Mouse (Mus musculus) ES-E14 (cell line): ENCODE measurements around the gene Obox6. TPM values are rescaled to one million over a fixed set of nuclear protein-coding genes. Genes with fewer than 3 reads are reported as not detected.

Experiments used
- DNase-seq: peaks from one replicate; pipeline ENCODE4 v3.0.0-alpha.2; 2013; ENCODE audit warnings: low read depth, low spot score
- H3K27ac ChIP-seq: 2 replicates; pipeline ENCODE4 v1.5.1; 2012; ENCODE audit warnings: low read depth, mild to moderate bottlenecking, low read length, moderate library complexity, mixed read lengths; ENCODE audit not compliant: poor library complexity, insufficient read depth, severe bottlenecking
- H3K36me3 ChIP-seq: 2 replicates; pipeline ENCODE4 v1.6.1; 2012; ENCODE audit warnings: mild to moderate bottlenecking, low read length, moderate library complexity, mixed read lengths; ENCODE audit not compliant: control insufficient read depth, poor library complexity, insufficient read depth, severe bottlenecking
- H3K4me1 ChIP-seq, 2 experiments: fragments of 150-350 bp in 1 of 2; sonication (generic) in 1 of 2; 2 replicates each; pipeline ENCODE4 v1.6.1; 2012; ENCODE audit warnings: low read length in 2 of 2, mild to moderate bottlenecking in 1 of 2, mixed read lengths in 1 of 2; ENCODE audit not compliant: control insufficient read depth in 2 of 2, insufficient read depth in 2 of 2, poor library complexity in 1 of 2
- H3K4me3 ChIP-seq, 2 experiments: fragments of 150-350 bp in 1 of 2; sonication (generic) in 1 of 2; 2 replicates each; pipeline ENCODE4 v1.5.1; 2012; ENCODE audit warnings: low read length in 2 of 2, low read depth in 1 of 2, mild to moderate bottlenecking in 1 of 2, mixed read lengths in 1 of 2; ENCODE audit not compliant: insufficient read depth in 1 of 2, poor library complexity in 1 of 2, severe bottlenecking in 1 of 2
- H3K9ac ChIP-seq: 2 replicates; pipeline ENCODE4 v1.6.1; 2012; ENCODE audit warnings: low read depth, mild to moderate bottlenecking, low read length, mixed read lengths; ENCODE audit not compliant: poor library complexity, insufficient read depth, severe bottlenecking
- H3K9me3 ChIP-seq: fragments of 150-350 bp; sonication (generic); 2 replicates; pipeline ENCODE4 v1.6.1; 2012; ENCODE audit warnings: low read depth, mild to moderate bottlenecking, low read length; ENCODE audit not compliant: control insufficient read depth, insufficient read depth
- CHD2 ChIP-seq: IDR thresholded peaks from 2 replicates; pipeline ENCODE4 v1.6.1; 2014; ENCODE audit warnings: mild to moderate bottlenecking, low read depth, low read length, inconsistent platforms
- HCFC1 ChIP-seq: IDR thresholded peaks from 2 replicates; pipeline ENCODE4 v1.6.1; 2012; ENCODE audit warnings: low read length, inconsistent platforms, borderline replicate concordance; ENCODE audit not compliant: insufficient read depth
- MAFK ChIP-seq: IDR thresholded peaks from 2 replicates; pipeline ENCODE4 v1.6.1; 2014; ENCODE audit warnings: mild to moderate bottlenecking, low read depth, low read length, inconsistent platforms; ENCODE audit not compliant: insufficient read depth
- ZC3H11A ChIP-seq: IDR thresholded peaks from 2 replicates; pipeline ENCODE4 v1.6.1; 2012; ENCODE audit warnings: low read depth, mild to moderate bottlenecking, inconsistent platforms, low read length, borderline replicate concordance
- ZNF384 ChIP-seq: IDR thresholded peaks from 2 replicates; pipeline ENCODE4 v1.6.1; 2012; ENCODE audit warnings: low read depth, low read length, inconsistent platforms
- in situ Hi-C, 2 experiments: fragments of 600-800 bp; cut with MboI; formaldehyde crosslinking; loops; one replicate each; pipeline ENCODE4 v1.15.1; 2025; ENCODE audit warnings: low sequenced_read_pairs in 2 of 2, inconsistent platforms in 1 of 2; ENCODE audit not compliant: unreplicated experiment in 2 of 2
- total RNA-seq: library from RNA; depleted of rRNA; stranded (reverse); fragments of 300-350 nt; gene quantifications from 2 replicates; pipeline ENCODE4 v1.2.3, GENCODE M21; 2012; rRNA removed

Obox6 gene
- total RNA-seq, 1 experiment = 0.76 TPM

DNA sequence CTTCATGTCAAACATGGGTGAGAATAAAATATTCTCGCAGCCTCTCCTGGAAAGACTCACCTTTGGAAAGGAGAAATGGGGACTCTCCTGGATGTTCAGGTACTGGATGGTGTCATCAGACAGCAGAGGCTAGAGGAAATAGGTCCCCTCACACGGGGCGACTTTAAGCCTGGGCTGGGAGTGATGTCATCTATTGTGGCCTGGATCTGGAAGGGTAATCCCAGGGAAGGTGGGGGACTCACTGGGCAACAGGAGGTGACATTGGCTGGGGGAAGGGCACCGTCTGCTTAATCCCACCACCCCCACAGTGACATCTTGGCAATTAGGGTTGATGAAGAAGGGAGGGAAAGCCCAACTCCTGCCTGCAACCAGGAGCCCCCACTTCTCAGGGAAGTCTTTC lies 40.3 kb upstream of the Obox6 start, which contains the start of gene Crx:
Crx (minus strand) TSS at position 213 of the 400 bp plus-strand sequence.
- no peak within 1 kb of the TSS for H3K27ac ChIP-seq
- DNase-seq = no peak
- TF ChIP-seq ZNF384 (no peak), MAFK (no peak), HCFC1 (no peak), ZC3H11A (no peak), CHD2 (no peak)
- in situ Hi-C loops = no loop called here
- no peak within 1 kb of the TSS for H3K4me3 ChIP-seq
- H3K9me3 ChIP-seq = no peaks in the 10 kb centered on the region
- no peak within 1 kb of the TSS for H3K9ac ChIP-seq
- peaks cover 0 to 5% of the 10 kb centered on the region in 2 experiments; a peak in 1 of 4 replicates for H3K4me1 ChIP-seq
- no peaks in the 10 kb centered on the region for H3K36me3 ChIP-seq

DNA sequence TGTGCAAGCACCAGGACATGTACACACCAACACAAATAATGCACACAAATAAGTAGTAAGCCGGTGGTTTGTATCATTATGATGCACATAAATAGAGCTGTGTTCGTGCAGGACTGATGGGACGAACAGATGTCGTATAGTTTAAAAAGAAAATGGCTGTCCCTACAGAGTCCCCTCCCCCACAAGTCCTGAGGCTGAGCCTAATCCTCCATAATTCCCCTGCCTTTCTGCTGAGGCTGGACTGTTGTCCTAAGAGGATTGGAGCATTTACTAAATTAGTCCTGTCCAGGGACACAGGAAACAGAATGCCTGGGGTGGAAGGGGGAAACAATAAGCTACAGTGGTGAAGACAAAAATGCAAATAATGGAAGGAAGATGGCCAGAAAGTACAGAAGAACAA lies 24.6 kb upstream of the Obox6 start:
- TF ChIP-seq ZC3H11A = no peak
- no peak for TF ChIP-seq MAFK
- TF ChIP-seq HCFC1 = no peak
- TF ChIP-seq CHD2 = no peak
- no peak for TF ChIP-seq ZNF384
- H3K27ac ChIP-seq = no peak overlapping the region
- no peak for DNase-seq
- no peaks in the 10 kb centered on the region for H3K4me1 ChIP-seq
- H3K36me3 ChIP-seq = no peaks in the 10 kb centered on the region
- no peaks in the 10 kb centered on the region for H3K9me3 ChIP-seq
- H3K4me3 ChIP-seq = no peak overlapping the region
- no peak overlapping the region for H3K9ac ChIP-seq
- in situ Hi-C loops = no loop called here

DNA sequence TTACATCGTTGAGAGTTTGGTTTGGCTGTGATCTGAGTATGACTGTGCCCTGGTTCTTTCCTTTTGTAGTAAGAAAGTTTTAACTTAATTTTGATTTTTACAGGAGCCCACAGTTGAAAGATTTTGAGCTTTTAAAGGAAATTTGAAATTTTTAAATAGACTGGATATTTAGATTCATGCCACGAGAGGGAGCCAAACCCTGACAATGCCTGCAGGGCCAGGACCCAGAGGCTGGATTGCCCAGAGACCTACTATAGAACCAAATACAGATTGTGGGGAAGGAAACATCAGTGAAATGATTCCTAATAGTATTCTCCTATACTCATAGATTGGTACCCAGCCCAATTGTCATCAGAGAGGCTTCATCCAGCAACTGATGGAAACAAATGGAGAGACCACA lies 20.2 kb upstream of the Obox6 start:
- Histone ChIP-seq H3K27ac (no peak overlapping the region), H3K36me3 (no peaks in the 10 kb centered on the region), H3K9ac (no peak overlapping the region), H3K9me3 (no peaks in the 10 kb centered on the region), H3K4me3 (no peak overlapping the region), H3K4me1 (no peaks in the 10 kb centered on the region)
- in situ Hi-C loops = no loop called here
- TF ChIP-seq CHD2 (no peak), ZC3H11A (no peak), HCFC1 (no peak), ZNF384 (no peak), MAFK (no peak)
- no peak for DNase-seq

Other genes with a start within 250 kb of the Obox6 start
- gene Obox3, start 199.8 kb downstream of the Obox6 start, total RNA-seq = not detected in 2 replicates
- not detected in 2 replicates for gene Obox5, start 89.5 kb downstream of the Obox6 start, total RNA-seq
- 0.16 TPM in 1 of 2 replicates, not detected in the other for gene Crx, start 40.3 kb upstream of the Obox6 start, total RNA-seq
- gene Crxos, start 42.9 kb upstream of the Obox6 start, total RNA-seq = 4.2 and 19.1 TPM in 2 replicates
- gene Selenow, start 82.7 kb upstream of the Obox6 start, total RNA-seq = 36.3 and 54.0 TPM in 2 replicates
- gene Nop53, start 106.4 kb upstream of the Obox6 start, total RNA-seq = 212 and 220 TPM in 2 replicates
- 3.8 and 6.8 TPM in 2 replicates for gene Ehd2, start 127.9 kb upstream of the Obox6 start, total RNA-seq
- gene Bicra, start 208.2 kb upstream of the Obox6 start, total RNA-seq = 3.5 and 3.6 TPM in 2 replicates
- 0.36 and 0.53 TPM in 2 replicates for gene Zfp541, start 222.1 kb upstream of the Obox6 start, total RNA-seq